Mouse (Mus musculus) telencephalon, adult 2 months (tissue): ENCODE measurements at regions not wholly inside any gene's neighbourhood (a gene's known extent, or its start where the extent isn't known, plus 50 kb on each side); places are given as distances from the start of the nearest gene placed in this dataset.
A peak's percentile ranks its signal among the peaks of the same experiment; 100 is the strongest.
"Not testable (repeated sequence)": the region's sequence is repeated elsewhere in the genome, so short reads cannot be mapped to it uniquely, and the experiment has no call there.

Experiments used
- DNase-seq: peaks from one replicate; pipeline ENCODE4 v3.0.0-alpha.2; 2011; ENCODE audit warnings: low read depth, low spot score

DNA sequence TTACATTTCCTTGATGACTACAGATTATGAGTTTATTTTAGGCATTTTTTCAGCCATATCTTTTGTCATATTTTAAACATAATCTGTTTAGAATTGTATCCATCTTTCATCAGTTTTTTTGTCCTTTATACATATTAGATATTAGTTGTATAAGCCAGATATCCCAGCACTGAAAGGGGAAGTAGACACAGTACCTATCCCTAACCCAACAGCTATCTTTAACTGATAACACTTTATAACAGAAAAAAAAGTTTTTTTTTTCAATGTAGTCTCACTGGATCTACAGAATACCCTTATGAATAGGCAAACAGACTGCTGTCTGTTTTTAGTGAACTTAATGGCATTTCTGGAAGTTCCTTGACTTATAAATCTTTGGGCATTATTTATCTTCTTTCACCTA lies 1152.1 kb upstream of the Fam98a start:
- no peak for DNase-seq

- DNase-seq: no peak
These were observed 1144.5 kb upstream of the Fam98a start for GRCm38 (mm10) chr17:76696219-76696618.

DNA sequence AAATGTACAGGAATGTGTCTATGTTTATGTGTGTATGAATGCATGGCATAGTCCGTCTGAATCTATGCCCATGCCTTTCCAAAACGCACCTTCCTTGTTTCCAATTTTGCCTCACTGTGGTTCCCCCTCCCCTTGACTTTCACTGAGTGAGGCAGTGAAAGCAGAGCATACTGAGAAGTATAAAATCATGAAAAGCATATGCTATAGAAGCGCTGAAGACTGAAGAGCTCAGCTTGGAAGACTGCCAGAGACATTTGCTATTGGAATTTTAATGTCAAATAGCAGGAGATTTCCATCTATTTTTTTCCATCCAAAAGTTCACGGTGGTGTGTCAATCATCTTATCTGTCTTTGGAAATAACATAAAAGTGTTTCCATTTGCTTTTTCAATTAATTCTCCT lies 1106.3 kb upstream of the Fam98a start:
- peak; percentile 6 for DNase-seq

GRCm38 (mm10) chr17:76625976-76626375 lies 1074.2 kb upstream of the Fam98a start:
- DNase-seq: peak; percentile 32

DNA sequence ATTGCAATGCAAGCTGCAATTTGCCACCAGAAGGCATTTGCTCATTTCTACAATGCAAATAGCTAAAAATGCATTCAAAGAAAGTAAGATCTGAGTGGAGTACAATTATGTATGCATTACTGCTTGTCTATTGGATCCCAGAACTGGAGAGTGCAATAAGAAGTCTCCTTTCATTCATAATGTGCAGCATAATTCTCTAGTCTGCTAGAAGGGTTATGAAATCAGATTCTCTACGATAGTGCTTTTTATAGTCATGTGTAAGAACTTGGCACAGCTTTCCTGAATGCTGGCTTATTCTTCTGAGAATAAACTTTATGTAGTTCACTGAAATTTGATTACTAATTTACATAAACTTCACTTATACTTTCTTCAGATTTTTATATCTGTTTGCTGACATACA lies 1053.5 kb upstream of the Fam98a start:
- DNase-seq: peak; percentile 35

GRCm38 (mm10) chr17:76578323-76578722 lies 1026.6 kb upstream of the Fam98a start:
- no peak for DNase-seq

DNA sequence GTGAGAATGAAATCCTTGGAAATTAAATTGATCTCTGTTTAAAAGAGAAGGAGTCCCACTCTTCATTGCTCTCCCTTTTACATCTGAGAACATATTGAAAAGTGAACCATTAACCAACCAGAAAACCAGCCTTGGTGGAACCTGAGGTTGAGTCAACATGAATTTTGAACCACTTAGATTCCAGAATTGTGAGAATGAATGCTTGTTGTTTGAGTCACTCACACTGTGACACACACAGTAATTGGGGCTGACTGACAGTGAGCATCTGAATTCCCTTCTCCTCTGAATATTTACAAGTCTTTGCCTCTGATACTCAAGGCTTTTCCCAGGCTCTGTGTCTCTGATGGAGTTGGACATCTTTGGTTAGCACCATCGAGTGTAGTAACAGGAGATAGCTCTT lies 1008.0 kb upstream of the Fam98a start:
- no peak for DNase-seq

DNA sequence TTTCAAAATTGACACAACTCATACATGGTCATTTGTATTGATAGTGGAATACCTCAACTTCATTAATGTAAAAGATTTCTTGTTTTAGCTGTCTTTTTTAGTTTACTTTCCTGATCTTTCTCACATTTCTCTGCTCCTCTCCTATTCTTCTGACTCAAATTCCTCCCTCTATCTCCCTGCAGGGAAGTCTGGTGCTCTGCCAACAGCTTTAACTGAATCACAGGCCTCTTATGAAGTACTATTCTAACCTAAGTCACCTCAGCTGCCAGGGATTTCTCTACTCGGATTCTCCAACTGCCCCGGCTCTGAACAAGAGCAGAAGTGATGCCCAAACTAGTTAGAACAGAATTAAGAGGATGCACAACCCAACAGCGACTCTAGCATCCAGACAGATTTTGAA lies 993.8 kb upstream of the Fam98a start:
- DNase-seq: peak; percentile 9

- DNase-seq: no peak
These were observed 984.0 kb upstream of the Fam98a start for GRCm38 (mm10) chr17:76535772-76536171.

GRCm38 (mm10) chr17:76501732-76502131 lies 950.0 kb upstream of the Fam98a start:
- no peak for DNase-seq

- no peak for DNase-seq
These were observed 948.7 kb upstream of the Fam98a start for GRCm38 (mm10) chr17:76500446-76500845.

- DNase-seq: not testable (repeated sequence)
These were observed 948.2 kb upstream of the Fam98a start for GRCm38 (mm10) chr17:76499981-76500380.

DNA sequence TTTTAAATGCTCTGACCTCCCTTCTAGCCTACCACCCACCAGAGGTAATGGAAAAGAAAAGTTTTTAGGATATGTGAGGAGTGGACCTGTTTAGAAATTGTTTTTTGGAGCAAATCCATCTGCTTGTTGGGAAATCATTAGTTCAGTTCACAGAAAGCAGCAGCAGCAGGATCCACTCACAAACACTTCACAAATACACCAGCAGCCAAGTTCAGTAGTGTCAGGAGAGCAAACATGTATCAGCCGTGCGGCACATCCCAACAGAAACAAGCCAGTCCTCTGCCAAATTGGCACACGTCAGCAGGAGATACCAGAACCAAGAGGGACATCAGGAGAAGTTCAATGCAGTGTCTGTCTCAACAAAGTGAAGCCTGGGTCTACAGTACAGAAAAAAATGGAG lies 935.6 kb upstream of the Fam98a start:
- no peak for DNase-seq

DNA sequence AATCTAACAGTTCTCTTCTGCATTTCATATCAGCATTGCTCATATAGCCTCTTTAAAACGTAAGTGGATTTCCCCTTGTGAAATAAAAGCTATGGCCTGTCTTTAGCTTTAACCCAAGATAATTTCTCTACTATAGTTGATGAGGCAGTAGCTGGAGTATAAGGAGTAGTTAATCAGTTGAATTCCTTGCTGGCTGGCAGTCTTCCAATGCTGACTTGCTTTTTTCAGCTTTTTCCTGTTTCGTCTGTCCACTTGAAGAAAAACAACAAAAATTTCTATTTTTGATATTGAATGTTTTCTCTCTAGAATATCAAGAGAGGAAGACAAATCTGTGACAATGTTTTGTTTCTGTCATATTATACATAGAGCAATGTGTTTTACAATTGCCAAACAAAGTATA lies 932.4 kb upstream of the Fam98a start:
- DNase-seq: no peak

DNA sequence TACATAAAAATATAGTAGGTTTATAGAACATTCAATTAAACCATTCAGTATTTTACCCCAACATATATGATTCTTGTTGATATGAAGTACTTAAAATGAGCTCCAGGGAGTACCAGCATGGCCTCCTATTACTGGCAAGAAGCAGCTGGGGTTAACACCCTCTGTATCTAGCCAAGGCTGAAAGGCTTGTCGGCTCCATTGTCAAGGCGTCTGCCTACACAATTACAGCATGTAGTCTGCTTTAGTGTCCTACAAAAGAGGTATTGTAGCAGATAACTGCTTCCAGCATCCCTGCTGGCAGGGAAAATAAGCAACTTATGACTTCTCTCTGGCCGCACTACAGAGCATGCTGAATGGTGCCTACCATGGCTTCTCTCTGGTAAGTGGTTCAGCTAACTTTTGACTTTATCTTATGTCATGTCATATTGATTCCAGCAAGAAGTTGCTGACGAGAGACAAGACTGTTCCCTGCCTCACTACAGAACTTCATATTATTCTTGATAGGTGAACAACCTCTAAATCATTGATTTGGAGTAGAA lies 899.6 kb upstream of the Fam98a start:
- no peak for DNase-seq
